Mouse (Mus musculus) layer of hippocampus, postnatal 25 days (tissue): ENCODE results near the gene Gm29735. TPM values are rescaled to one million over a fixed set of nuclear protein-coding genes. Genes with fewer than 3 reads are reported as not detected.
"Not testable (repeated sequence)": the region's sequence is repeated elsewhere in the genome, so short reads cannot be mapped to it uniquely, and the experiment has no call there.

Source experiments
- DNase-seq, 2 experiments: peaks; one replicate each; pipeline ENCODE4 v3.0.0; 2022; ENCODE audit warnings: mixed read lengths in 2 of 2, low spot score in 1 of 2; ENCODE audit errors: extremely low spot score in 1 of 2
- total RNA-seq, 2 experiments: library from RNA; stranded (reverse); gene quantifications; 2 replicates each; pipeline ENCODE4 v1.2.3; 2021

Gm29735 gene
- total RNA-seq, 2 experiments from 2014 or later: not detected

DNA sequence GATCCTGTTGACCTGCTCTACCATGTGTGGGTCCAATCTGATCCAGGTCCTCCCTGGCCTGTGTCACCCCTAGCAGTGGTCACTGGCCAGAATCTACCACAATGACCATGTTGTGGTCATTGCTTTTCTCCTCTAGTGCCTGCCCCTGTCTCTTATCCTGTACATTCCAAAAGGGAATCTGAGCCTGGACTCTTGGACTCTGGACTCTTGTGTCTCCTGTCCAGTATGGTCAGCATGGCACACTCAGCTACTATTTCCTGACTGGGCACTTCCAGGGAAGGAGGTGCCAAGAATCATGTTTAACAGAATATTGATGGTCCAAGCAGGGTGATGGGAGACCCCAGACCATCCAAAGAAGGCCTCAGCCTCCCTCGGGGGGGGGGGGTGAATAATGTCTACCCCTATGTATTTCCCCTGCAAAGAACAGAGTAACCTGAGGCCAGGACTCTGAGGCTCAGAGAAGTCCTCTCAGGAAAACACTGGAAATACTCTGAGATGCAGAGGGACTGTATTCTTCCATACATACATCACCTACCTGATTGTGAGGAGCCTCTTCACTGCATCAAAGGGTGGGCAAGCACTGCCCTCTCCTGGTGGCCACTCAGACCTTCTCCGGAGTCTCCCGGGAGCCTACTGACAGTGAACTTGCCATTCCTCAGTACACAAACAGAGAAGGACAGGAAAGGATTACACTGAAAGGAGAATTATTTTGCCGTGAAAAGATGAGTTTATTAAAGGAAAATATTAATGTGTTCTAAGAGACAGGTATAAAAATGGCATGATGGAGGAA, 22.5 kb downstream of the Gm29735 start:
- DNase-seq: peak in 1 of 2 experiments; percentile 24

DNA sequence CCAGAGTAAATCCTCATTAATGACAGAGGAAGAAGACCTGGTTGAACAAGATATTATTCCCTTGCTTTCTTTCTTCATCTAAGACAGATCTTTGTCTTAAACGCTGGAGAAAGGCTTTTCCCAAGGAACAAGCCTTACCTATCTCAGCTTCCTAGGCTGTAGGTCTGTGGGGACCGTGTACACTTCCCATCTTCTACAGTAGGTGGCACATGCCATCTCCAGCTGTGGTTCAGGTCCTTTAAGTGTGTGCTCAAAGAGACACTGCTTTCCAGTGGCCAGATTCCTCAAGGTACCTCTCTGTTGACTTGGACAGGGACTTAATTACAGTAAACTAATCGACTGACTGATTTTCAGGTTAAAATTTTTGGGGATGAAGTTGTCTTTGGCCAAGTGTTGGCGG, 28.1 kb downstream of the Gm29735 start:
- DNase-seq: no peak

DNA sequence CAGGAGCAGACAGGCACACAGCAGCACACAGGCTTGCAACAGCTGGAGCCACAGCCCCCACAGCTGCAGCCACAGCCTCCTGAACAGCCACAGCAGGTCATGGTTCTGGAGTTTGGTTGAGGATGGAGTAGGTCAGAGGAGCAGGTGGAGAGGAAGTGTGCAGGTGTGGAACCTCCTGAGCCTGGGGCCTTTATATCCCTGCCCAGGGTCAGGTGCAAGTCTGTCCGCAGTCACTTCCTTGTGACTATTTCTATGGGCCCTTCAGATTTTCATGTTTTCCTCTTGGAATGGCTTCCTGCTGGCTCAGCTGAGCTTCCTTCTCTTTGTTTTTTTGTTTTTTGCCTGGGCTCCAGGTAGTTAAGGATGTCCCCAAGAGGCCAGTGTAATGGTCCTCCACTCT, 36.3 kb downstream of the Gm29735 start, which contains the start of gene Gm45618:
Gm45618 (minus strand) TSS at position 101 of the 400 bp plus-strand sequence.
- DNase-seq: not testable (repeated sequence)

DNA sequence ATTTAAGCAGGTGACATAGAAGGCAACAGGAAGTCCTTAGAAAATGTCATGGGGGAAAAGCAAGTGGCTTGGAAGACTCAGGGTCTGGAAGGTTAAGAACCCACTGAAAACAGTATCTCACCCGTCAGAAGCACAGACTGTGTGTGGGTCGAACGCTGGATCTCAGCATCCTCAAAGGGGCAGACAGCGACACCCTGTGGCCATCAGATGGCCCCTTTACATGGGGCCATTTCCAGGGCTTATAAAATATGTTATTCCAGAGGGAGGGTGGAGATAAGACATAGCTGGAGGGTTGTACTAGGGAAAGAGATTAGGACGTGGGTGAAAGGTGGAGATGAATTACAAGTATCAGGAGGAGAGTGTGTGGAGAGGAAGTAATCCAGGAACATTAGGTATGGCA, 37.3 kb downstream of the Gm29735 start:
- peak in 1 of 2 experiments; percentile 20 for DNase-seq

Other genes starting within 250 kb of the Gm29735 start
- gene Tollip, start 238.6 kb downstream of the Gm29735 start, total RNA-seq: 100 to 1,000 TPM; 126 to 131 TPM
- 100 to 1,000 TPM; 170 to 190 TPM for gene Brsk2, start 207.4 kb downstream of the Gm29735 start, total RNA-seq
- gene Mob2, start 96.0 kb downstream of the Gm29735 start, total RNA-seq: 10 to 100 TPM; 27.0 to 29.1 TPM
- gene Dusp8, start 61.3 kb downstream of the Gm29735 start, total RNA-seq: 100 to 1,000 TPM; 127 to 139 TPM
- not detected for gene Gm45618, start 36.4 kb downstream of the Gm29735 start, total RNA-seq
- gene Gm39115, start 21.1 kb downstream of the Gm29735 start, total RNA-seq: not detected
- not detected for gene Gm45337, start 12.5 kb downstream of the Gm29735 start, total RNA-seq
- not detected for gene Gm4553, start 8.6 kb upstream of the Gm29735 start, total RNA-seq
- not detected for gene Krtap5-2, start 18.9 kb upstream of the Gm29735 start, total RNA-seq
- not detected for gene Gm10153, start 33.3 kb upstream of the Gm29735 start, total RNA-seq
- not detected for gene Krtap5-3, start 44.3 kb upstream of the Gm29735 start, total RNA-seq
- gene Gm7579, start 54.7 kb upstream of the Gm29735 start, total RNA-seq: not detected
- gene Krtap5-5, start 72.9 kb upstream of the Gm29735 start, total RNA-seq: not detected
- gene Gm40460, start 84.0 kb upstream of the Gm29735 start, total RNA-seq: not detected
- not detected for gene Gm2431, start 101.2 kb upstream of the Gm29735 start, total RNA-seq
- not detected for gene Gm4559, start 117.2 kb upstream of the Gm29735 start, total RNA-seq
- gene Krtap5-1, start 140.0 kb upstream of the Gm29735 start, total RNA-seq: not detected
- gene Krtap5-4, start 146.4 kb upstream of the Gm29735 start, total RNA-seq: not detected
- 10 to 100 TPM; 40.7 to 41.8 TPM for gene Ifitm10, start 216.6 kb upstream of the Gm29735 start, total RNA-seq
- 10 to 100 TPM in 1 of 2 experiments, 1 to 10 TPM in 1; 3.2 to 10.3 TPM for gene Gm49369, start 225.6 kb upstream of the Gm29735 start, total RNA-seq
- gene Ctsd, start 230.9 kb upstream of the Gm29735 start, total RNA-seq: 100 to 1,000 TPM; 313 to 344 TPM